Mouse (Mus musculus) kidney, adult 2 months (tissue): ENCODE data around the gene Trp53bp2.

Source experiments
- CTCF ChIP-seq: fragments of 200-500 bp; conservative IDR thresholded peaks from 2 replicates; pipeline ENCODE4 v1.5.1; 2011; ENCODE audit warnings: low read depth, mild to moderate bottlenecking, control low read depth, low read length, moderate library complexity, mixed read lengths; ENCODE audit not compliant: insufficient read depth, insufficient read length
- POLR2A ChIP-seq: fragments of 200-500 bp; IDR thresholded peaks from one replicate; pipeline ENCODE4 v1.6.1; 2011; ENCODE audit warnings: low read depth, low read length, control low read depth

DNA sequence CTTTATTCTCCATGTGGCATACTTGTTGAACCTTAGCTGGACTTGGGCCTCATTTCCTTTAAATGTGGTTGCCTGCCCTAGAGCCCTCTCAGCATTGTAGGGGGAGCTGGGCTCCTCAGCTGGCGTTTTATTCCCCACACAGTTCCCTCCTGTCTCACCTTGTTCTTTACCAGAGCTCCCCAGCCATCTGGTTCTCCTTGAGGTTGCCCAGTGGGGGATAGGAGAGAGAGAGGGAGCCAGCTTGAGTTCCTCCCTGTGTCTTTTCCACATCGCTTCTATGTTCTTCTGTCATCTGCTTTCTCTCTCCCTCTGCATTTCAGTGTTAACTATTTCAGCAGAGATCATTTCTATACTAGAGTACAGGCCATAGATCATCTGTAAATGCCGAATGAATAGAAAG is 16.2 kb downstream of the Trp53bp2 start:
- TF ChIP-seq POLR2A (no peak), CTCF (no peak)
